Mouse (Mus musculus) forebrain, embryonic 15.5 days (tissue): Measurements from ENCODE around the gene Afmid. TPM values are rescaled to one million over a fixed set of nuclear protein-coding genes. Genes with fewer than 3 reads are reported as not detected.
A peak's percentile ranks its signal among the peaks of the same experiment; 100 is the strongest.
"Not testable (repeated sequence)": the region's sequence is repeated elsewhere in the genome, so short reads cannot be mapped to it uniquely, and the experiment has no call there.

Source experiments
- ATAC-seq: fragments of 200-750 bp; cut with Nextera tagmentation; replicated peaks from 2 replicates; pipeline ENCODE4 v1.8.0; 2017; ENCODE audit warnings: mild to moderate bottlenecking, moderate TSS enrichment, moderate library complexity
- H3K27ac ChIP-seq: fragments of 300-500 bp; sonication (generic); replicated peaks from 2 replicates; pipeline ENCODE4 v1.5.1; 2015; ENCODE audit warnings: mild to moderate bottlenecking, inconsistent platforms
- H3K27me3 ChIP-seq: fragments of 300-500 bp; sonication (generic); 2 replicates; pipeline ENCODE4 v1.6.1; 2015; ENCODE audit warnings: inconsistent platforms
- H3K36me3 ChIP-seq: fragments of 300-500 bp; sonication (generic); 2 replicates; pipeline ENCODE4 v1.6.1; 2015; ENCODE audit warnings: mild to moderate bottlenecking, inconsistent platforms
- H3K4me1 ChIP-seq: fragments of 300-500 bp; sonication (generic); 2 replicates; pipeline ENCODE4 v1.6.1; 2015; ENCODE audit warnings: inconsistent platforms
- H3K4me2 ChIP-seq: fragments of 300-500 bp; sonication (generic); replicated peaks from 2 replicates; pipeline ENCODE4 v1.6.1; 2015; ENCODE audit warnings: mild to moderate bottlenecking, inconsistent platforms
- H3K4me3 ChIP-seq: fragments of 300-500 bp; sonication (generic); 2 replicates; pipeline ENCODE4 v1.5.1; 2015; ENCODE audit warnings: mild to moderate bottlenecking, inconsistent platforms
- H3K9ac ChIP-seq: fragments of 300-500 bp; sonication (generic); replicated peaks from 2 replicates; pipeline ENCODE4 v1.6.1; 2015; ENCODE audit warnings: mild to moderate bottlenecking, inconsistent platforms
- H3K9me3 ChIP-seq: fragments of 300-500 bp; sonication (generic); 2 replicates; pipeline ENCODE4 v1.6.1; 2016; ENCODE audit warnings: inconsistent platforms
- WGBS: fragments of 180-500 bp; shearing (Covaris S2); methylation state at CpG from one replicate; pipeline ENCODE4 v1.1.7; 2015; ENCODE audit warnings: mixed read lengths; 5-methylcytosine and 5-hydroxymethylcytosine counted together
- polyA plus RNA-seq: library from polyadenylated mRNA; unstranded; fragments of >200 nt; fragmentation: Nextera tagmentation; extraction: Ambion mirVana; gene quantifications from 2 replicates; pipeline ENCODE4 v1.2.1, GENCODE M21; 2015

The Afmid gene
- polyA plus RNA-seq, 1 experiment from 2014 or later = 5.3 TPM

- Histone ChIP-seq H3K9ac (no peak overlapping the region; the same call in 1 of the 2 replicates), H3K4me3 (peak overlapping the region; percentile 33), H3K9me3 (no peaks in the 10 kb centered on the region), H3K27ac (no peak overlapping the region), H3K27me3 (peaks cover 35% of the 10 kb centered on the region), H3K36me3 (no peaks in the 10 kb centered on the region), H3K4me2 (peak overlapping the region; percentile 61), H3K4me1 (peaks cover 31% of the 10 kb centered on the region)
- 48% methylated on average over 9 of the region's 9 CpGs for WGBS
- ATAC-seq = no peak
Observed at GRCm38 (mm10) chr11:117782705-117783034, 43.1 kb upstream of the Afmid start.

- H3K36me3 ChIP-seq = no peaks in the 10 kb centered on the region
- peak overlapping the region; percentile 61 for H3K4me2 ChIP-seq
- H3K4me3 ChIP-seq = peak overlapping the region; percentile 33
- peak; percentile 62; the same call in 1 of the 2 replicates for ATAC-seq
- WGBS = 2% methylated on average over 31 of the region's 31 CpGs
- H3K4me1 ChIP-seq = peaks cover 31% of the 10 kb centered on the region
- no peaks in the 10 kb centered on the region for H3K9me3 ChIP-seq
- peaks cover 35% of the 10 kb centered on the region for H3K27me3 ChIP-seq
- no peak overlapping the region for H3K27ac ChIP-seq
- peak overlapping the region; percentile 36 for H3K9ac ChIP-seq
Observed at GRCm38 (mm10) chr11:117783089-117783488, 42.6 kb upstream of the Afmid start.

- WGBS = 35% methylated on average over 10 of the region's 10 CpGs
- no peaks in the 10 kb centered on the region for H3K9me3 ChIP-seq
Observed at GRCm38 (mm10) chr11:117783683-117784309, 41.9 kb upstream of the Afmid start.

GRCm38 (mm10) chr11:117786294-117786693, 39.4 kb upstream of the Afmid start:
- ATAC-seq = no peak
- peaks cover 11% of the 10 kb centered on the region for H3K4me1 ChIP-seq
- no peaks in the 10 kb centered on the region for H3K9me3 ChIP-seq
- H3K27me3 ChIP-seq = peaks cover 15% of the 10 kb centered on the region; the same call in 1 of the 2 replicates
- no peak overlapping the region for H3K27ac ChIP-seq
- H3K36me3 ChIP-seq = no peaks in the 10 kb centered on the region
- no peak overlapping the region for H3K4me2 ChIP-seq
- WGBS = 3% methylated on average over 10 of the region's 10 CpGs
- no peak overlapping the region for H3K9ac ChIP-seq
- H3K4me3 ChIP-seq = no peak overlapping the region

More at GRCm38 (mm10) chr11:117783683-117784309, 41.9 kb upstream of the Afmid start:
- Histone ChIP-seq H3K4me1 (peaks cover 31% of the 10 kb centered on the region), H3K4me3 (no peak overlapping the region), H3K4me2 (peak overlapping the region; percentile 61), H3K9ac (peak overlapping the region; percentile 36; the same call in 1 of the 2 replicates), H3K36me3 (no peaks in the 10 kb centered on the region), H3K27me3 (peaks cover 35% of the 10 kb centered on the region), H3K27ac (no peak overlapping the region)
- ATAC-seq = no peak

- not testable (repeated sequence) for H3K27ac ChIP-seq, H3K27me3 ChIP-seq, ATAC-seq, H3K4me1 ChIP-seq, H3K9ac ChIP-seq, H3K4me3 ChIP-seq, H3K36me3 ChIP-seq, H3K4me2 ChIP-seq, H3K9me3 ChIP-seq
- WGBS = 84% methylated on average over 7 of the region's 7 CpGs
Observed at GRCm38 (mm10) chr11:117788481-117788880, 37.2 kb upstream of the Afmid start.

- no peak for ATAC-seq
Observed at GRCm38 (mm10) chr11:117790286-117790685, 35.4 kb upstream of the Afmid start.

GRCm38 (mm10) chr11:117790703-117791440, 34.9 kb upstream of the Afmid start:
- Histone ChIP-seq H3K4me1 (no peaks in the 10 kb centered on the region), H3K9ac (no peak overlapping the region), H3K27me3 (no peaks in the 10 kb centered on the region), H3K27ac (no peak overlapping the region), H3K4me2 (no peak overlapping the region), H3K36me3 (no peaks in the 10 kb centered on the region), H3K9me3 (no peaks in the 10 kb centered on the region), H3K4me3 (no peak overlapping the region)
- WGBS = 37% methylated on average over 23 of the region's 23 CpGs
- no peak for ATAC-seq

More at GRCm38 (mm10) chr11:117790286-117790685, 35.4 kb upstream of the Afmid start:
- 8% methylated on average over 14 of the region's 14 CpGs for WGBS
- Histone ChIP-seq H3K4me1 (no peaks in the 10 kb centered on the region), H3K36me3 (no peaks in the 10 kb centered on the region), H3K4me2 (no peak overlapping the region), H3K9me3 (no peaks in the 10 kb centered on the region), H3K4me3 (no peak overlapping the region), H3K9ac (no peak overlapping the region), H3K27ac (no peak overlapping the region), H3K27me3 (no peaks in the 10 kb centered on the region)

- H3K4me1 ChIP-seq = no peaks in the 10 kb centered on the region
- no peak overlapping the region for H3K9ac ChIP-seq
- 84% methylated on average over 9 of the region's 9 CpGs for WGBS
- no peaks in the 10 kb centered on the region for H3K9me3 ChIP-seq
- H3K4me3 ChIP-seq = no peak overlapping the region
- no peaks in the 10 kb centered on the region for H3K27me3 ChIP-seq
- no peak for ATAC-seq
- no peak overlapping the region for H3K4me2 ChIP-seq
- no peak overlapping the region for H3K27ac ChIP-seq
- H3K36me3 ChIP-seq = no peaks in the 10 kb centered on the region
Observed at GRCm38 (mm10) chr11:117791441-117791761, 34.3 kb upstream of the Afmid start.

GRCm38 (mm10) chr11:117792281-117792888, 33.3 kb upstream of the Afmid start:
- Histone ChIP-seq H3K4me2 (no peak overlapping the region), H3K27ac (no peak overlapping the region), H3K36me3 (no peaks in the 10 kb centered on the region), H3K4me3 (no peak overlapping the region), H3K9ac (no peak overlapping the region), H3K4me1 (no peaks in the 10 kb centered on the region), H3K9me3 (no peaks in the 10 kb centered on the region), H3K27me3 (no peaks in the 10 kb centered on the region)
- WGBS = 9% methylated on average over 22 of the region's 22 CpGs
- no peak for ATAC-seq

- Histone ChIP-seq H3K4me2 (no peak overlapping the region), H3K27me3 (no peaks in the 10 kb centered on the region), H3K9ac (no peak overlapping the region), H3K4me1 (no peaks in the 10 kb centered on the region), H3K9me3 (no peaks in the 10 kb centered on the region), H3K36me3 (no peaks in the 10 kb centered on the region), H3K27ac (no peak overlapping the region), H3K4me3 (no peak overlapping the region)
- ATAC-seq = no peak
- 61% methylated on average over 4 of the region's 4 CpGs for WGBS
Observed at GRCm38 (mm10) chr11:117794035-117794551, 31.6 kb upstream of the Afmid start.

- WGBS = 49% methylated on average over 5 of the region's 5 CpGs
- Histone ChIP-seq H3K4me3 (no peak overlapping the region), H3K4me1 (no peaks in the 10 kb centered on the region), H3K27me3 (no peaks in the 10 kb centered on the region), H3K9me3 (no peaks in the 10 kb centered on the region), H3K4me2 (no peak overlapping the region), H3K9ac (no peak overlapping the region), H3K36me3 (no peaks in the 10 kb centered on the region), H3K27ac (no peak overlapping the region)
- ATAC-seq = no peak
Observed at GRCm38 (mm10) chr11:117796954-117797353, 28.8 kb upstream of the Afmid start.

- Histone ChIP-seq H3K9ac (no peak within 1 kb of the TSS), H3K36me3 (no peaks in the 10 kb centered on the region), H3K4me1 (no peaks in the 10 kb centered on the region), H3K4me2 (no peak within 1 kb of the TSS), H3K9me3 (no peaks in the 10 kb centered on the region), H3K4me3 (no peak within 1 kb of the TSS), H3K27ac (no peak within 1 kb of the TSS), H3K27me3 (no peaks in the 10 kb centered on the region)
- WGBS = 66% methylated on average over 9 of the region's 9 CpGs
- no peak for ATAC-seq
Observed at GRCm38 (mm10) chr11:117797511-117798159, 28.1 kb upstream of the Afmid start, which contains the start of gene 6030468B19Rik. TSS of gene 6030468B19Rik (plus strand) at chr11:117797660.
